Mouse (Mus musculus) hindbrain, embryonic 15.5 days (tissue): Measurements from ENCODE around the gene Otop2. TPM values are rescaled to one million over a fixed set of nuclear protein-coding genes. Genes with fewer than 3 reads are reported as not detected.

Experiments
- ATAC-seq: fragments of 200-750 bp; cut with Nextera tagmentation; 2 replicates; pipeline ENCODE4 v1.8.0; 2017; ENCODE audit warnings: low read depth, moderate number of reproducible peaks, moderate TSS enrichment; ENCODE audit not compliant: low FRiP score
- H3K27ac ChIP-seq: fragments of 300-500 bp; sonication (generic); replicated peaks from 2 replicates; pipeline ENCODE4 v1.5.1; 2015; ENCODE audit warnings: mild to moderate bottlenecking, inconsistent platforms
- H3K27me3 ChIP-seq: fragments of 300-500 bp; sonication (generic); 2 replicates; pipeline ENCODE4 v1.6.1; 2015; ENCODE audit warnings: control low read depth, inconsistent platforms
- H3K36me3 ChIP-seq: fragments of 300-500 bp; sonication (generic); 2 replicates; pipeline ENCODE4 v1.6.1; 2015; ENCODE audit warnings: control low read depth, inconsistent platforms
- H3K4me1 ChIP-seq: fragments of 300-500 bp; sonication (generic); replicated peaks from 2 replicates; pipeline ENCODE4 v1.6.1; 2015; ENCODE audit warnings: control low read depth, inconsistent platforms
- H3K4me2 ChIP-seq: fragments of 300-500 bp; sonication (generic); 2 replicates; pipeline ENCODE4 v1.6.1; 2015; ENCODE audit warnings: moderate library complexity, mild to moderate bottlenecking, inconsistent platforms
- H3K4me3 ChIP-seq: fragments of 300-500 bp; sonication (generic); 2 replicates; pipeline ENCODE4 v1.5.1; 2015; ENCODE audit warnings: mild to moderate bottlenecking, inconsistent platforms
- H3K9ac ChIP-seq: fragments of 300-500 bp; sonication (generic); 2 replicates; pipeline ENCODE4 v1.6.1; 2015; ENCODE audit warnings: inconsistent platforms
- H3K9me3 ChIP-seq: fragments of 300-500 bp; sonication (generic); 2 replicates; pipeline ENCODE4 v1.6.1; 2016; ENCODE audit warnings: control low read depth, inconsistent platforms
- WGBS: fragments of 180-500 bp; shearing (Covaris S2); methylation state at CpG from one replicate; pipeline ENCODE4 v1.1.7; 2015; 5-methylcytosine and 5-hydroxymethylcytosine counted together
- polyA plus RNA-seq: library from polyadenylated mRNA; unstranded; fragments of >200 nt; fragmentation: Nextera tagmentation; extraction: Ambion mirVana; gene quantifications from 2 replicates; pipeline ENCODE4 v1.2.1, GENCODE M21; 2015

The Otop2 gene
- polyA plus RNA-seq, 1 experiment from 2014 or later, result 0.34 TPM

- Histone ChIP-seq H3K4me2 (no peak overlapping the region), H3K9ac (no peak overlapping the region), H3K27me3 (peaks cover 4% of the 10 kb centered on the region; the same call in 1 of the 2 replicates), H3K4me1 (peaks cover 20% of the 10 kb centered on the region), H3K4me3 (no peak overlapping the region), H3K27ac (no peak overlapping the region), H3K9me3 (no peaks in the 10 kb centered on the region), H3K36me3 (no peaks in the 10 kb centered on the region)
- 76% methylated on average over 7 of the region's 7 CpGs for WGBS
- ATAC-seq, result no peak
Measured at GRCm38 (mm10) chr11:115376722-115377121, 69.8 kb downstream of the Otop2 start.

GRCm38 (mm10) chr11:115377254-115377653 is 70.3 kb downstream of the Otop2 start:
- ATAC-seq, result no peak

GRCm38 (mm10) chr11:115377854-115378253 is 70.9 kb downstream of the Otop2 start:
- H3K4me1 ChIP-seq, result peaks cover 25% of the 10 kb centered on the region
- WGBS, result 88% methylated on average over 7 of the region's 7 CpGs
- no peak overlapping the region for H3K4me3 ChIP-seq
- H3K9me3 ChIP-seq, result no peaks in the 10 kb centered on the region
- H3K9ac ChIP-seq, result no peak overlapping the region
- peaks cover 4% of the 10 kb centered on the region; the same call in 1 of the 2 replicates for H3K27me3 ChIP-seq
- no peak overlapping the region for H3K27ac ChIP-seq
- no peak for ATAC-seq
- H3K36me3 ChIP-seq, result no peaks in the 10 kb centered on the region
- H3K4me2 ChIP-seq, result no peak overlapping the region

More at GRCm38 (mm10) chr11:115377254-115377653, 70.3 kb downstream of the Otop2 start:
- Histone ChIP-seq H3K36me3 (no peaks in the 10 kb centered on the region), H3K9ac (no peak overlapping the region), H3K27me3 (peaks cover 4% of the 10 kb centered on the region; the same call in 1 of the 2 replicates), H3K4me1 (peaks cover 20% of the 10 kb centered on the region), H3K27ac (no peak overlapping the region), H3K4me3 (no peak overlapping the region), H3K4me2 (no peak overlapping the region), H3K9me3 (no peaks in the 10 kb centered on the region)
- WGBS, result 94% methylated on average over 4 of the region's 4 CpGs

GRCm38 (mm10) chr11:115381276-115381675 is 74.3 kb downstream of the Otop2 start:
- peak overlapping the region; percentile 92 for H3K4me3 ChIP-seq
- H3K27me3 ChIP-seq, result no peaks in the 10 kb centered on the region
- no peaks in the 10 kb centered on the region for H3K36me3 ChIP-seq
- 15% methylated on average over 9 of the region's 9 CpGs for WGBS
- no peaks in the 10 kb centered on the region for H3K9me3 ChIP-seq
- peak overlapping the region; percentile 96 for H3K27ac ChIP-seq
- peaks cover 40% of the 10 kb centered on the region for H3K4me1 ChIP-seq
- H3K9ac ChIP-seq, result peak overlapping the region; percentile 99; the same call in 1 of the 2 replicates
- ATAC-seq, result no peak
- peak overlapping the region; percentile 92 for H3K4me2 ChIP-seq

Other genes starting within 250 kb of the Otop2 start
- not detected in 2 replicates for gene Cd300e, start 245.0 kb upstream of the Otop2 start, polyA plus RNA-seq
- 0.62 and 0.77 TPM in 2 replicates for gene Rab37, start 215.7 kb upstream of the Otop2 start, polyA plus RNA-seq
- gene Cd300lf, start 173.2 kb upstream of the Otop2 start, polyA plus RNA-seq, result 0.17 and 0.34 TPM in 2 replicates
- 68.7 and 70.2 TPM in 2 replicates for gene Slc9a3r1, start 143.8 kb upstream of the Otop2 start, polyA plus RNA-seq
- gene Tmem104, start 119.7 kb upstream of the Otop2 start, polyA plus RNA-seq, result 15.1 and 17.5 TPM in 2 replicates
- gene Nat9, start 119.3 kb upstream of the Otop2 start, polyA plus RNA-seq, result 19.1 and 20.4 TPM in 2 replicates
- 0.64 and 0.73 TPM in 2 replicates for gene Grin2c, start 39.9 kb upstream of the Otop2 start, polyA plus RNA-seq
- 21.3 and 21.6 TPM in 2 replicates for gene Fdxr, start 30.1 kb upstream of the Otop2 start, polyA plus RNA-seq
- 1.3 and 1.5 TPM in 2 replicates for gene Fads6, start 9.5 kb upstream of the Otop2 start, polyA plus RNA-seq
- gene Ush1g, start 14.9 kb downstream of the Otop2 start, polyA plus RNA-seq, result 0.06 and 0.38 TPM in 2 replicates
- 2.2 and 2.3 TPM in 2 replicates for gene Otop3, start 27.6 kb downstream of the Otop2 start, polyA plus RNA-seq
- 57.2 and 62.4 TPM in 2 replicates for gene Hid1, start 60.6 kb downstream of the Otop2 start, polyA plus RNA-seq
- gene Cdr2l, start 74.8 kb downstream of the Otop2 start, polyA plus RNA-seq, result 25.0 and 27.0 TPM in 2 replicates
- 180 and 190 TPM in 2 replicates for gene Mrpl58, start 96.6 kb downstream of the Otop2 start, polyA plus RNA-seq
- gene Atp5h, start 112.8 kb downstream of the Otop2 start, polyA plus RNA-seq, result 877 and 940 TPM in 2 replicates
- gene Kctd2, start 113.0 kb downstream of the Otop2 start, polyA plus RNA-seq, result 23.6 and 26.2 TPM in 2 replicates
- gene Trim80, start 133.4 kb downstream of the Otop2 start, polyA plus RNA-seq, result not detected in 2 replicates
- 0.17 and 0.24 TPM in 2 replicates for gene Slc16a5, start 155.3 kb downstream of the Otop2 start, polyA plus RNA-seq
- gene Armc7, start 168.5 kb downstream of the Otop2 start, polyA plus RNA-seq, result 16.3 and 18.2 TPM in 2 replicates
- 88.4 and 101 TPM in 2 replicates for gene Nt5c, start 184.7 kb downstream of the Otop2 start, polyA plus RNA-seq
- 1,345 and 1,399 TPM in 2 replicates for gene Jpt1, start 207.2 kb downstream of the Otop2 start, polyA plus RNA-seq
- 917 and 959 TPM in 2 replicates for gene Sumo2, start 229.1 kb downstream of the Otop2 start, polyA plus RNA-seq